In the genomic region with DNA sequence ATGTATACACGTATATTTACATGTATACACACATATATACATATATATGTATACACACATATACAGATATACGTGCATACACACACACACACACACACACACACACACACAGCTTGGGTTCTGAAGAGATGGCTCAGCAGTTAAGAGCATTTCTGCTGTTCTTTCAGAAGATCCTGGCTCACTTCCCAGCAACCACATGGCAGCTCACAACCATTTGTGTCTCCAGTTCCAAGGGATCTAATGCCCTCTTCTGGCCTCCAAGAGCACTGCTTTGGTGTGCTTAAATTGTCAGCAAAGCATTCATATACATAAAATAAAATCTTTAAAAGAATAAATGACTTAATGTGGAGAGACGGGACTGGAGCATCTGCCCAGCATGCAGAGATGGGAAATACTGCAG, we compare ENCODE assay signal across 9 mouse cellular contexts. TPM values are rescaled to one million over a fixed set of nuclear protein-coding genes. Genes with fewer than 3 reads are reported as not detected.
DNase-seq lines count a peak whose midpoint lies in the region; ATAC-seq and TF ChIP-seq lines count a peak whose summit lies in the region.
"Had no signal": no experiment of that assay in that cellular context is flagged by ENCODE, and none has a peak within 500 bp of the region (broad histone marks: within the 10 kb centered on the region; RNA-seq: fewer than 3 reads in every experiment).

No protein-coding gene starts in this region.

- no peak overlapping the region for H3K9ac ChIP-seq in liver, embryonic 14.5 days (replicated peaks)
- H3K9ac ChIP-seq in forebrain, postnatal 0 days, result no peak overlapping the region
- no peak overlapping the region for H3K9ac ChIP-seq in hindbrain, embryonic 13.5 days

- no peaks in the 10 kb centered on the region for H3K9me3 ChIP-seq in liver, embryonic 14.5 days (ENCODE audit: control insufficient read depth, low read length)
- no peaks in the 10 kb centered on the region for H3K9me3 ChIP-seq in forebrain, postnatal 0 days (ENCODE audit: low read length)
- H3K9me3 ChIP-seq in hindbrain, embryonic 13.5 days, result no peaks in the 10 kb centered on the region

- no peak for ATAC-seq in liver, embryonic 14.5 days (ENCODE audit: insufficient read depth)
- ATAC-seq in forebrain, postnatal 0 days, result peak; percentile 95
- ATAC-seq in hindbrain, embryonic 13.5 days (ENCODE audit: low FRiP score), result no peak

- WGBS in liver, embryonic 14.5 days (ENCODE audit: insufficient replicate concordance), result 60% methylated on average over 3 of the region's 3 CpGs
- WGBS in forebrain, postnatal 0 days, result 63% methylated on average over 3 of the region's 3 CpGs
- WGBS in hindbrain, embryonic 13.5 days, result 83% methylated on average over 3 of the region's 3 CpGs

- H3K36me3 ChIP-seq in liver, embryonic 14.5 days (replicated peaks; ENCODE audit: control insufficient read depth, insufficient read depth, low read depth), result no peaks in the 10 kb centered on the region
- H3K36me3 ChIP-seq in forebrain, postnatal 0 days (ENCODE audit: insufficient read depth), result no peaks in the 10 kb centered on the region
- H3K36me3 ChIP-seq in hindbrain, embryonic 13.5 days, result no peaks in the 10 kb centered on the region

- 0 out of 4 replicates have a peak, but pooled peaks cover 0 to 2% of the 10 kb centered on the region in 2 experiments for H3K4me1 ChIP-seq in liver, embryonic 14.5 days (replicated peaks; ENCODE audit: control insufficient read depth in 2 of 2, insufficient read depth in 2 of 2, low read length in 1 of 2)
- H3K4me1 ChIP-seq in forebrain, postnatal 0 days (ENCODE audit: insufficient read depth), result no peaks in the 10 kb centered on the region
- no peaks in the 10 kb centered on the region for H3K4me1 ChIP-seq in hindbrain, embryonic 13.5 days (replicated peaks)

- H3K27me3 ChIP-seq in liver, embryonic 14.5 days (ENCODE audit: control insufficient read depth, insufficient read depth, low read length), result no peaks in the 10 kb centered on the region
- H3K27me3 ChIP-seq in forebrain, postnatal 0 days (ENCODE audit: insufficient read depth, low read length), result no peaks in the 10 kb centered on the region
- H3K27me3 ChIP-seq in hindbrain, embryonic 13.5 days, result no peaks in the 10 kb centered on the region

- no peak for DNase-seq in liver, embryonic 14.5 days (ENCODE audit: low read depth in 3 of 3, low spot score in 3 of 3)
- DNase-seq in liver, result no peak
- DNase-seq in adrenal gland, adult 8-10 months, result peak; percentile 44
- DNase-seq in forebrain, postnatal 0 days, result peak; percentile 89
- peak; percentile 80 to 83 for DNase-seq in kidney, postnatal 25 days
- peak; percentile 68 for DNase-seq in lung, postnatal 14 days
- no peak for DNase-seq in spleen, postnatal 14 days (ENCODE audit: low spot score in 2 of 2)

- TF ChIP-seq CTCF in liver, embryonic 14.5 days (IDR thresholded peaks at IDR 0.05; ENCODE audit: low read depth), result peak; percentile 48
- peak; percentile 71 for TF ChIP-seq CTCF in forebrain, postnatal 0 days (IDR thresholded peaks at IDR 0.05; ENCODE audit: low read depth)

- no peak overlapping the region for H3K4me2 ChIP-seq in liver, embryonic 14.5 days (ENCODE audit: low read depth)
- H3K4me2 ChIP-seq in forebrain, postnatal 0 days (ENCODE audit: low read depth), result no peak overlapping the region
- H3K4me2 ChIP-seq in hindbrain, embryonic 13.5 days, result no peak overlapping the region

- no peak overlapping the region for H3K27ac ChIP-seq in liver, embryonic 14.5 days
- H3K27ac ChIP-seq in forebrain, postnatal 0 days (ENCODE audit: low read depth, low read length), result no peak overlapping the region
- no peak overlapping the region for H3K27ac ChIP-seq in hindbrain, embryonic 13.5 days

- TF ChIP-seq EP300 in liver, embryonic 14.5 days (IDR thresholded peaks at IDR 0.05; ENCODE audit: low read depth), result no peak

- no peak overlapping the region for H3K4me3 ChIP-seq in liver, embryonic 14.5 days (ENCODE audit: insufficient read depth in 1 of 2, low read depth in 2 of 2, low read length in 2 of 2)
- H3K4me3 ChIP-seq in forebrain, postnatal 0 days (ENCODE audit: low read depth, low read length), result no peak overlapping the region
- H3K4me3 ChIP-seq in hindbrain, embryonic 13.5 days, result no peak overlapping the region
- H3K4me3 ChIP-seq: megakaryocyte, embryonic 14.5 days had no signal

RNA-seq across cellular contexts. Expression of gene Usp50, which starts 0.8 kb away (rescaled TPM):
- 0.37 and 0.93 TPM in 2 replicates for polyA plus RNA-seq in liver, embryonic 14.5 days (2012; rRNA removed)
- 1.7 and 1.8 TPM in 2 replicates for polyA plus RNA-seq in liver, embryonic 14.5 days (2014; fragmentation: Nextera tagmentation; extraction: Ambion mirVana)
- under 1 TPM in 1 of 4 experiments, not detected in 3; 0.16 TPM for total RNA-seq in adrenal gland, adult 8-10 months (2022)
- 0.14 and 0.31 TPM in 2 replicates for total RNA-seq in forebrain, postnatal 0 days (2014; rRNA removed)
- polyA plus RNA-seq in forebrain, postnatal 0 days (2015; fragmentation: Nextera tagmentation; extraction: Ambion mirVana), result 1.3 and 2.1 TPM in 2 replicates
- polyA plus RNA-seq in hindbrain, embryonic 13.5 days (2015; fragmentation: Nextera tagmentation; extraction: Ambion mirVana), result 2.9 and 3.4 TPM in 2 replicates

Comparison
In these comparisons a context has a peak if more than half of its experiments do, and no peak if none do; other contexts are left out.
1. DNase-seq: peak in adrenal gland, adult 8-10 months (single experiment), forebrain, postnatal 0 days (single experiment), kidney, postnatal 25 days (2 of 2) and lung, postnatal 14 days (single experiment); none in liver, embryonic 14.5 days (0 of 3), liver (single experiment) and spleen, postnatal 14 days (0 of 2).